Mouse (Mus musculus): ENCODE results near the gene Acer3.

DNA sequence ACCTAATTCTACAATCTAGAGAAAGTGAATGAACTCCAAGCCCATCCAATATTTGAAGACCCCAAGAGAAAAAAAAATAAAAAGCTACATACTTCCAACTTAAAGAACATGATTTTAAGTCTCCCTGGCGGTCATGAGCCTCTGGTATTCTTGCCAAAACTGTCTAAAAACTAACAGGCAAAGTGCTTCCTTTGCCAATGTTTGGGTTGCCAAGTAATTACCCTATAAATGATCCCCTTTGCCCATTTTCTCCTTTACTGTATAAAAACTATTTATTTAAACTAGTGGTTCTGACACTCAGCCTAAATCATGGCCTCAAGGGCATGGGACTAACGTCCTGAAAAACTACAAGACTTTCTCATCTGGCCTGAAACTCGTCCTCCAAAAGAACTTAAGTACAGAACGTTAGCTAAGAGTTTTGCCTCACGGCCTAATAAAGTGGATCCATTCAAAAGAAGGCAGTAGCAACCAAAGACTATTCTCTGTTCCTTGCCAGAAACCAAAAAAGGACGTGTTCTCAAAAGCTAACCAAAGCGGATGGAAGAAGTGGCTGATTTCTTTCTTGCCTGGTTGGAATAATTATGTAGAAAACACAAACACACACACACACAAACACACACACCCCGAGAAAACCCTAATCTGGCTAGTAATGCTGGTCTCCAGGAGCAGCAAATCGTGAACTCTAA, 12.9 kb downstream of the Acer3 start:
- TF ChIP-seq POLR2A (IDR thresholded peaks at IDR 0.05; ENCODE audit: control insufficient read depth, low read depth, low read length) = no peak
- TF ChIP-seq CTCF (IDR thresholded peaks at IDR 0.05; ENCODE audit: control insufficient read depth, insufficient read depth, insufficient replicate concordance, low read depth, low read length) = no peak

Measured in testis, adult 2 months (tissue).